Mouse (Mus musculus) cortical plate, adult 2 months (tissue): Measurements from ENCODE around the gene Pbp2. TPM values are rescaled to one million over a fixed set of nuclear protein-coding genes. Genes with fewer than 3 reads are reported as not detected.
A peak's percentile ranks its signal among the peaks of the same experiment; 100 is the strongest.

ENCODE experiments used
- H3K27ac ChIP-seq: fragments of 200-500 bp; 2 replicates; pipeline ENCODE4 v1.5.1; 2012; ENCODE audit warnings: low read length, control low read depth, inconsistent platforms; ENCODE audit not compliant: insufficient read depth
- H3K4me1 ChIP-seq: fragments of 200-500 bp; 2 replicates; pipeline ENCODE4 v1.6.1; 2011; ENCODE audit warnings: low read length; ENCODE audit not compliant: control insufficient read depth, insufficient read depth
- H3K4me3 ChIP-seq: fragments of 200-500 bp; 2 replicates; pipeline ENCODE4 v1.5.1; 2011; ENCODE audit warnings: mild to moderate bottlenecking, low read length, control low read depth; ENCODE audit not compliant: insufficient read depth
- CTCF ChIP-seq: fragments of 200-500 bp; IDR thresholded peaks from 2 replicates; pipeline ENCODE4 v1.5.1; 2011; ENCODE audit warnings: mild to moderate bottlenecking, control low read depth, low read length; ENCODE audit not compliant: insufficient read depth; ENCODE audit errors: extremely low read depth
- POLR2A ChIP-seq: fragments of 200-500 bp; IDR thresholded peaks from 2 replicates; pipeline ENCODE4 v1.6.1; 2011; ENCODE audit warnings: mild to moderate bottlenecking, low read length, control low read depth; ENCODE audit not compliant: insufficient read depth; ENCODE audit errors: extremely low read depth
- polyA plus RNA-seq: library from polyadenylated mRNA; depleted of rRNA; stranded (reverse); fragments of >200 nt; gene quantifications from 2 replicates; pipeline ENCODE4 v1.2.3, GENCODE M21; 2012; rRNA removed

Gene Pbp2
- polyA plus RNA-seq, result 0.85 and 0.96 TPM in 2 replicates

- H3K27ac ChIP-seq, result no peak within 1 kb of the TSS
- TF ChIP-seq POLR2A (no peak), CTCF (no peak)
- H3K4me3 ChIP-seq, result no peak within 1 kb of the TSS
- H3K4me1 ChIP-seq, result peaks cover 1% of the 10 kb centered on the region
Observed at GRCm38 (mm10) chr6:135310305-135310704, at the start of gene Pbp2. Pbp2 (minus strand) TSS chr6:135310405.

GRCm38 (mm10) chr6:135354953-135355352 lies 44.7 kb upstream of the Pbp2 start:
- Histone ChIP-seq H3K4me3 (no peak overlapping the region), H3K4me1 (peaks cover 1% of the 10 kb centered on the region; the same call in 1 of the 2 replicates), H3K27ac (no peak overlapping the region)
- TF ChIP-seq POLR2A (no peak), CTCF (no peak)

DNA sequence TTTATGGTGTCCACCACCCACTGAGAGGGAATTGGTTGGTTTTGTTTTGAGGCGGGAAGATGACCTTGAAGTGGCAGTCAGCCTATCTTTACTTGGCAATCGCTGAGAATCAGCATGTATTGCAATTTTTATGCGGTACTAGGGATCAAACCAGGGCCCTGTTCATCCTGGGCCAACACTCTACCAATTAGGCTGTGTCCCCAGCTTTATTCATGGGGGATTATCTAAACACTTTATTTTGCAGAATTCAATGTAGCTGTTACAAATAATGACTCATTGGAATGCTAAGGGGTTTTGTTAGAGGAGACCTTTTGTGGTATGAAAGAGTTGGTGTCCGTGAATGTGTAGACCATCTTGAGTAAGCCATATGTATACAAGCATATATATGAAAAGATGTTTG lies 42.3 kb upstream of the Pbp2 start:
- Histone ChIP-seq H3K27ac (no peak overlapping the region), H3K4me1 (peaks cover 1% of the 10 kb centered on the region; the same call in 1 of the 2 replicates), H3K4me3 (no peak overlapping the region)
- no peak for TF ChIP-seq CTCF
- no peak for TF ChIP-seq POLR2A

- H3K27ac ChIP-seq, result no peak overlapping the region
- no peak for TF ChIP-seq CTCF
- no peak for TF ChIP-seq POLR2A
- H3K4me3 ChIP-seq, result no peak overlapping the region
- H3K4me1 ChIP-seq, result peaks cover 1% of the 10 kb centered on the region; the same call in 1 of the 2 replicates
Observed at GRCm38 (mm10) chr6:135351638-135352302, 41.6 kb upstream of the Pbp2 start.

DNA sequence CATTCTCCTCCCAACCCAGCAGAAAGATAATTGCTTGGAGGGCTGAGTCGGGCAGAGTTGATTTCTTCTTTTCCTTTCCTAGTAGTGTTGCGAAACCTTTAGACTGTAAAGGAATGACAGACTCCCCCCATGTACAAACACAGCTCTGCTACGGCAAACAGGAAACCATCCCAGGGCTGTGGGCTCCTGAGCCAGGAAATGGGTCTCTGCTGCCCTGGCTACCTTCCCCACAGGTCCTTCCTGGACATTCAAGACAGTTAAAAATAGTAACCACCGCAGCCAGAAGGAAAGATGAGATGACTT lies 30.8 kb upstream of the Pbp2 start:
- Histone ChIP-seq H3K4me3 (no peak overlapping the region), H3K4me1 (no peaks in the 10 kb centered on the region; the same call in 1 of the 2 replicates), H3K27ac (no peak overlapping the region)
- TF ChIP-seq POLR2A (no peak), CTCF (no peak)

DNA sequence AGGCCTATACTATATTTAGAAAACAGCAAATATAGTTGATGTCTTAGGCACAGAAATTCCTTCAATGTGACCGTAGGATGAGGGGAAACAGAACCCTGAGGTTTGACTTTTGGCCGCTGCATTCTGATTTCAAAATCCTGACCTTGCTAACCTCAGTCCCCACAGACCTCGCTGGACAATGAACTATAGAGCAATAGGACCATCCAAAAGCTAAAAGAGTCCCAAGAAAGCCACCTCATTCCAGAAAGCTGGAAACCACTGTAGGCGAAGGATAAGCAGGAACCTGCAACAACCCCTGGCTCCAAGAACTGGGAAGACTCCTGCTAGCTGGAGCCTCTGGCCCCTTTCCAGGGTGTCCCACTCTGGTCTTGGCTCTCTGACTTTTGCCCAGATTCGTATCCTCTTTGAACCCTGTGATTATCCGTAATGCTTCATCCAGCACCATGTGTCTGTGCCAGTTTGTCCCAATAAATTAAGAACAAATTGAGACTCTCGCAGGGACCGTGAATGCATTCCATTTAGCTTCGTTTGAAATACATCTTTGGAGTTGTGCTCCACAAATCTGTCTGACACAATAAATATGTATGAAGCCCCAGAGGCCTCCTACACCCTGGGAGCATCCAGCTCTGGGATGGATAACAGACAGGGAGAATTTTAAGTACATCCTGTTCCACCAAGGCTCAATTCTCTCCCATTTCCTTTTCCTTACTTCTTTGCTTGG lies 30.3 kb upstream of the Pbp2 start:
- TF ChIP-seq CTCF (no peak), POLR2A (no peak)
- Histone ChIP-seq H3K27ac (no peak overlapping the region), H3K4me3 (no peak overlapping the region), H3K4me1 (no peaks in the 10 kb centered on the region; the same call in 1 of the 2 replicates)

DNA sequence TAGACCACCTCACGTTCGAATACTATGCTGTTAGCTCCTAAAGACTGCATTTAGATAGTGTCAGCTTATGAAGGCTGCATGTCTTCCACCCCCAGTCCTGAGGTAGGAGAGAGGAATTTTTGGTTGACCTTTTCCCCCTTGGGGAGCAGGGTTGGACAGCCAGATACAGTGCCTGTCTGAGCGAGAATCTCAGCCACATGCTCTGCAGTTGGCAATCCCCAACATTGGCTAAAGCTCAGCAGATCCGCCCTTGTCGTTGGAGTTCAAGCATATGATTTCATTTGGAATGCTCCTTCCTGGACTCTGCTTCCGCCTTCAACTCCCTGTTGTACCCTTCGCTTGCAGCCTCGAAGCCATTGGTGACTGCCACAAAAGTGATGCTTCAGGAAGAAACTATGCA lies 26.2 kb upstream of the Pbp2 start:
- Histone ChIP-seq H3K4me1 (no peaks in the 10 kb centered on the region; the same call in 1 of the 2 replicates), H3K27ac (no peak overlapping the region), H3K4me3 (no peak overlapping the region)
- no peak for TF ChIP-seq CTCF
- TF ChIP-seq POLR2A, result no peak

- no peak overlapping the region for H3K27ac ChIP-seq
- H3K4me3 ChIP-seq, result no peak overlapping the region
- no peaks in the 10 kb centered on the region; the same call in 1 of the 2 replicates for H3K4me1 ChIP-seq
- no peak for TF ChIP-seq CTCF
- TF ChIP-seq POLR2A, result no peak
Observed at GRCm38 (mm10) chr6:135333994-135334651, 23.9 kb upstream of the Pbp2 start.

DNA sequence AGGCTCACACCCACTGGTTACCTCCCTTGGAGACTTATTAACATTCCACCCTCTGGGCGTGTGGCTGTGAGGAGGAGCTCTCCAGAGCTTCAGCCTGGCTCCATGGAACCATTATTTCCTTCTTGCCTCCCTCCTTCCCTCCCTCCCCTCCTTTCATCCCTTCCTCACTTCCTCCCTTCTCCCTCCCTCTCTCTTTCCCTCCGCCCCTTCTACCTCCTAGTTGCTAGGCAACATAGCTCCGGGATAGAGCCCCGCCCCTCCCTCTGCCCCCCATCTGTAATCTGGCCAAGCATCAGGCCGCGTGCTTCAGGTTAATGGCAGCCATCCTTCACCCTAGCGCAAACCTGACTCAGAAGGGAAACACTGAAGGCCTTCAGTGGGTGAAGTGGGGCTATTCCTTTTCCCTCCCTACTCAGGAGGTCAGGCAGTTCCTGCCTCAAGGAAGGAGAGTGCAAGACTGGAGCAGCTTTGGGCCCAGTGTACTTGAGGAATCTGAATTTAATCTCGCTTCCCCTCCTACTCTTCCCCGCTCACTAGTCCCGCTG lies 22.6 kb upstream of the Pbp2 start:
- H3K27ac ChIP-seq, result no peak overlapping the region

GRCm38 (mm10) chr6:135331916-135332315 lies 21.7 kb upstream of the Pbp2 start:
- Histone ChIP-seq H3K4me1 (no peaks in the 10 kb centered on the region; the same call in 1 of the 2 replicates), H3K4me3 (no peak overlapping the region), H3K27ac (no peak overlapping the region)
- TF ChIP-seq POLR2A, result no peak
- no peak for TF ChIP-seq CTCF

More for the DNA sequence above, 22.6 kb upstream of the Pbp2 start:
- H3K4me3 ChIP-seq, result no peak overlapping the region
- H3K4me1 ChIP-seq, result no peaks in the 10 kb centered on the region; the same call in 1 of the 2 replicates
- TF ChIP-seq POLR2A (0 out of 2 replicates have a peak, but pooled peaks have one; percentile 6), CTCF (no peak)
